Mouse (Mus musculus): ENCODE results near the gene Sema6b.

GRCm38 (mm10) chr17:56163523-56164102 is 23.5 kb upstream of the Sema6b start:
- TF ChIP-seq POLR2A (IDR thresholded peaks at IDR 0.05; ENCODE audit: insufficient read depth, low read depth, low read length) (no peak), CTCF (IDR thresholded peaks at IDR 0.05; ENCODE audit: insufficient read depth, low read depth, low read length) (no peak)

Measured in olfactory bulb, adult 2 months (tissue).